Mouse (Mus musculus) lung, postnatal 0 days (tissue): Measurements from ENCODE around the gene Zfp771. TPM values are rescaled to one million over a fixed set of nuclear protein-coding genes. Genes with fewer than 3 reads are reported as not detected.

Source experiments
- ATAC-seq: fragments of 200-750 bp; cut with Nextera tagmentation; 2 replicates; pipeline ENCODE4 v1.8.0; 2017; ENCODE audit warnings: moderate library complexity
- DNase-seq: peaks from one replicate; pipeline ENCODE4 v3.0.0-alpha.2; 2016; ENCODE audit warnings: low spot score
- H3K27ac ChIP-seq: fragments of 300-500 bp; sonication (generic); 2 replicates; pipeline ENCODE4 v1.5.1; 2014; ENCODE audit warnings: antibody characterized with exemption, mild to moderate bottlenecking, low read length, mixed read lengths
- H3K27me3 ChIP-seq: fragments of 300-500 bp; sonication (generic); replicated peaks from 2 replicates; pipeline ENCODE4 v1.6.1; 2014; ENCODE audit warnings: low read length, mixed read lengths; ENCODE audit not compliant: insufficient read depth
- H3K36me3 ChIP-seq: fragments of 300-500 bp; sonication (generic); 2 replicates; pipeline ENCODE4 v1.6.1; 2014; ENCODE audit warnings: low read length, mixed read lengths; ENCODE audit not compliant: insufficient read depth
- H3K4me1 ChIP-seq: fragments of 300-500 bp; sonication (generic); 2 replicates; pipeline ENCODE4 v1.6.1; 2014; ENCODE audit warnings: antibody characterized with exemption, low read depth, low read length, mixed read lengths; ENCODE audit not compliant: insufficient read depth
- H3K4me2 ChIP-seq: fragments of 300-500 bp; sonication (generic); replicated peaks from 2 replicates; pipeline ENCODE4 v1.6.1; 2014; ENCODE audit warnings: low read depth, mild to moderate bottlenecking, low read length, moderate library complexity, mixed read lengths
- H3K4me3 ChIP-seq: fragments of 300-500 bp; sonication (generic); 2 replicates; pipeline ENCODE4 v1.5.1; 2014; ENCODE audit warnings: low read depth, low read length
- H3K9ac ChIP-seq: fragments of 300-500 bp; sonication (generic); replicated peaks from 2 replicates; pipeline ENCODE4 v1.6.1; 2014; ENCODE audit warnings: low read depth, mild to moderate bottlenecking
- H3K9me3 ChIP-seq: fragments of 300-500 bp; sonication (generic); 2 replicates; pipeline ENCODE4 v1.6.1; 2016; ENCODE audit warnings: low read length, mixed read lengths
- CTCF ChIP-seq: IDR thresholded peaks from 2 replicates; pipeline ENCODE4 v1.5.1; 2016; ENCODE audit warnings: antibody characterized with exemption, mild to moderate bottlenecking
- EP300 ChIP-seq: IDR thresholded peaks from 2 replicates; pipeline ENCODE4 v1.6.1; 2016; ENCODE audit warnings: antibody characterized with exemption, mild to moderate bottlenecking, control low read depth
- WGBS: fragments of 180-500 bp; shearing (Covaris S2); extraction: QIAGEN DNeasy Blood & Tissue Kit; methylation state at CpG from one replicate; pipeline ENCODE4 v1.1.7; 2014; 5-methylcytosine and 5-hydroxymethylcytosine counted together
- polyA plus RNA-seq: library from polyadenylated mRNA; unstranded; fragments of >200 nt; fragmentation: Nextera tagmentation; extraction: Ambion mirVana; gene quantifications from 2 replicates; pipeline ENCODE4 v1.2.1, GENCODE M21; 2015

The Zfp771 gene
- polyA plus RNA-seq, 1 experiment from 2014 or later: 34.9 TPM

GRCm38 (mm10) chr7:127207374-127208294, 36.4 kb upstream of the Zfp771 start:
- no peaks in the 10 kb centered on the region for H3K27me3 ChIP-seq
- TF ChIP-seq CTCF: no peak
- TF ChIP-seq EP300: no peak
- no peaks in the 10 kb centered on the region for H3K9me3 ChIP-seq
- WGBS: 2% methylated on average over 50 of the region's 53 CpGs
- peak overlapping the region; percentile 85 for H3K27ac ChIP-seq
- peaks cover 11% of the 10 kb centered on the region; the same call in 1 of the 2 replicates for H3K4me1 ChIP-seq
- H3K4me3 ChIP-seq: peak overlapping the region; percentile 85
- ATAC-seq: peak; percentile 1; the same call in 1 of the 2 replicates
- H3K4me2 ChIP-seq: peak overlapping the region; percentile 95
- DNase-seq: peak; percentile 33
- peak overlapping the region; percentile 84 for H3K9ac ChIP-seq
- no peaks in the 10 kb centered on the region; the same call in 1 of the 2 replicates for H3K36me3 ChIP-seq

DNA sequence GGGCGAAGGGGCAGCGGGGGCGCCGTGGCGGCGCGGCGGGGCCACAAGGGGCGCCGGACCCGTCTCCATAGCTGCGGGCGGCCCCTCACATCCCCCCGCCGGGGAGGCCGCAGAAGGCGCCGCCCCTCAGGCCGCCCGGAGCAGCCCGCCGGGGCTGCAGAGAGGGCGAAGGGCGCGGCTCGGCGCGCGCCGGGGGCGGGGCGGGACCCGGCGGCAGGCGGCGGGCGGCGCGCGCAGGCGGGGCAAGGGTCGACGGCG, 35.9 kb upstream of the Zfp771 start, which contains the start of gene Tbc1d10b:
Gene Tbc1d10b (minus strand): TSS at position 174 of the 258 bp plus-strand sequence.
- Histone ChIP-seq H3K4me1 (peaks cover 11% of the 10 kb centered on the region; the same call in 1 of the 2 replicates), H3K27ac (peak within 1 kb of the TSS; percentile 85), H3K9me3 (no peaks in the 10 kb centered on the region), H3K4me2 (peak within 1 kb of the TSS; percentile 95), H3K36me3 (no peaks in the 10 kb centered on the region; the same call in 1 of the 2 replicates), H3K9ac (peak within 1 kb of the TSS; percentile 84), H3K4me3 (peak within 1 kb of the TSS; percentile 85), H3K27me3 (no peaks in the 10 kb centered on the region)
- TF ChIP-seq CTCF (peak; percentile 6; the same call in 1 of the 2 replicates), EP300 (no peak)
- ATAC-seq: no peak
- WGBS: 3% methylated on average over 12 of the region's 44 CpGs
- DNase-seq: no peak

- peaks cover 11% of the 10 kb centered on the region; the same call in 1 of the 2 replicates for H3K4me1 ChIP-seq
- H3K4me2 ChIP-seq: peak within 1 kb of the TSS; percentile 95
- no peaks in the 10 kb centered on the region for H3K27me3 ChIP-seq
- no peaks in the 10 kb centered on the region for H3K36me3 ChIP-seq
- DNase-seq (peak; percentile 100), ATAC-seq (peak; percentile 95)
- H3K9ac ChIP-seq: peak within 1 kb of the TSS; percentile 84
- peak within 1 kb of the TSS; percentile 85 for H3K4me3 ChIP-seq
- peak within 1 kb of the TSS; percentile 85 for H3K27ac ChIP-seq
- no peaks in the 10 kb centered on the region for H3K9me3 ChIP-seq
- TF ChIP-seq EP300 (peak; percentile 16), CTCF (peak; percentile 81)
- 0% methylated on average over 27 of the region's 44 CpGs for WGBS
Observed at GRCm38 (mm10) chr7:127208553-127209438, 35.3 kb upstream of the Zfp771 start, which contains the start of gene Mylpf. Mylpf (plus strand) TSS chr7:127208890.

DNA sequence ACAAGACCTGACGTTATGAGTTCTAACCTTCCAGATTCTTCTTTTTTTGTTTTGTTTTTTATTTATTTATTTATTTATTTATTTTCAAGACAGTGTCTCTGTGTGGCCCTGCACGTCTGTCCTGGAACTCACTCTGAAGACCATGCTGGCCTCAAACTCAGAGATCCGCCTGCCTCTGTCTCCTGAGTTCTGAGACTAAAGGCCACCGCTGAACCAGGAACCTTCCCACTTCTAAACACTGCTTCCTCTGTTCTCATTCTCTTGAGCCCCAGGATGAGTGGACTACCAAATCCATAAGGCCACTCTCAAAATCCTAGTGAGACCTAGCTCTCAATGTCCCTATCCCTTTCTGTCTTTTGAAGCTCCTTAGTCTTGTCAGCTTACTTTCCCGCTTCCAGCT, 34.2 kb upstream of the Zfp771 start:
- TF ChIP-seq CTCF (no peak), EP300 (no peak)
- no peak for ATAC-seq
- no peak overlapping the region for H3K27ac ChIP-seq
- H3K36me3 ChIP-seq: no peaks in the 10 kb centered on the region
- WGBS: 71% methylated on average over 5 of the region's 5 CpGs
- no peak overlapping the region for H3K9ac ChIP-seq
- peaks cover 11% of the 10 kb centered on the region; the same call in 1 of the 2 replicates for H3K4me1 ChIP-seq
- no peaks in the 10 kb centered on the region for H3K27me3 ChIP-seq
- no peak overlapping the region for H3K4me3 ChIP-seq
- H3K4me2 ChIP-seq: peak overlapping the region; percentile 52
- no peak for DNase-seq
- H3K9me3 ChIP-seq: no peaks in the 10 kb centered on the region

GRCm38 (mm10) chr7:127210266-127210665, 33.8 kb upstream of the Zfp771 start:
- H3K4me3 ChIP-seq: no peak overlapping the region
- no peaks in the 10 kb centered on the region for H3K9me3 ChIP-seq
- DNase-seq: no peak
- H3K9ac ChIP-seq: no peak overlapping the region
- WGBS: 93% methylated on average over 4 of the region's 4 CpGs
- no peak for ATAC-seq
- peaks cover 14% of the 10 kb centered on the region; the same call in 1 of the 2 replicates for H3K4me1 ChIP-seq
- TF ChIP-seq CTCF (no peak), EP300 (no peak)
- no peaks in the 10 kb centered on the region for H3K36me3 ChIP-seq
- no peak overlapping the region for H3K27ac ChIP-seq
- H3K27me3 ChIP-seq: no peaks in the 10 kb centered on the region
- H3K4me2 ChIP-seq: no peak overlapping the region
